Mouse (Mus musculus): ENCODE data around the gene Rflnb. TPM values are rescaled to one million over a fixed set of nuclear protein-coding genes. Genes with fewer than 3 reads are reported as not detected.

The Rflnb gene
- polyA plus RNA-seq, 1 experiment from 2014 or later = 14.4 TPM

GRCm38 (mm10) chr11:75978051-75978450 lies 49.5 kb downstream of the Rflnb start:
- Histone ChIP-seq H3K4me1 (no peaks in the 10 kb centered on the region), H3K36me3 (no peaks in the 10 kb centered on the region), H3K4me2 (replicated peaks) (no peak overlapping the region), H3K9me3 (no peaks in the 10 kb centered on the region), H3K9ac (replicated peaks) (no peak overlapping the region), H3K27me3 (no peaks in the 10 kb centered on the region), H3K27ac (replicated peaks) (no peak overlapping the region), H3K4me3 (no peak overlapping the region)
- whole genome bisulfite sequencing = 77% methylated on average over 6 of the region's 6 CpGs
- no peak for ATAC-seq (ENCODE audit: low FRiP score, low read depth)

- no peak overlapping the region for H3K4me2 ChIP-seq (replicated peaks)
- H3K9ac ChIP-seq (replicated peaks) = no peak overlapping the region
- no peaks in the 10 kb centered on the region for H3K4me1 ChIP-seq
- H3K27ac ChIP-seq (replicated peaks) = no peak overlapping the region
- H3K4me3 ChIP-seq = no peak overlapping the region
- H3K9me3 ChIP-seq = no peaks in the 10 kb centered on the region
- ATAC-seq (ENCODE audit: low FRiP score, low read depth) = no peak
- 75% methylated on average over 8 of the region's 8 CpGs for WGBS
- no peaks in the 10 kb centered on the region for H3K27me3 ChIP-seq
- H3K36me3 ChIP-seq = no peaks in the 10 kb centered on the region
These were observed 50.8 kb downstream of the Rflnb start for GRCm38 (mm10) chr11:75976748-75977147.

DNA sequence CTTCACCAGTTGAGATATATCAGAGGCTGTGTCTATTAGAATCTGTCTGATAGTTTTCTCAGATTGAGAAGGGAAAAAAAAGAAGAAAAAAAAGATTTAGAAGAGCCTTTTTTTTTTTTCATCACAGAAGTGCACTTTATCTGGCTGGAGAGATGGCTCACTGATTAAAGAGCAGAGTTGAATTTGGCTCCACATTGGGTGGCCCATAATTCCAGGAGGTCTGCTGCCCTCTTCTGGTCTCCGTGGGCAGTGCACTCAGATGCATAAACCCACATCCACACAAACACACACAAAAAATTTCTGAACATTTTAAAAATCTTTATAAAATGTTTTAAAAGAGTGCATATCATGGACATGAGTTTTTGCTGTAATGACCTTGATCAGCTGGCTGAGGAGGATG lies 53.6 kb downstream of the Rflnb start:
- H3K36me3 ChIP-seq = no peaks in the 10 kb centered on the region
- H3K4me2 ChIP-seq (replicated peaks) = no peak overlapping the region
- no peaks in the 10 kb centered on the region for H3K9me3 ChIP-seq
- H3K27ac ChIP-seq (replicated peaks) = no peak overlapping the region
- no peak overlapping the region for H3K4me3 ChIP-seq
- H3K4me1 ChIP-seq = no peaks in the 10 kb centered on the region
- WGBS = 97% methylated on average over 1 of the region's 1 CpGs
- ATAC-seq (ENCODE audit: low FRiP score, low read depth) = no peak
- no peak overlapping the region for H3K9ac ChIP-seq (replicated peaks)
- H3K27me3 ChIP-seq = peaks cover 7% of the 10 kb centered on the region

DNA sequence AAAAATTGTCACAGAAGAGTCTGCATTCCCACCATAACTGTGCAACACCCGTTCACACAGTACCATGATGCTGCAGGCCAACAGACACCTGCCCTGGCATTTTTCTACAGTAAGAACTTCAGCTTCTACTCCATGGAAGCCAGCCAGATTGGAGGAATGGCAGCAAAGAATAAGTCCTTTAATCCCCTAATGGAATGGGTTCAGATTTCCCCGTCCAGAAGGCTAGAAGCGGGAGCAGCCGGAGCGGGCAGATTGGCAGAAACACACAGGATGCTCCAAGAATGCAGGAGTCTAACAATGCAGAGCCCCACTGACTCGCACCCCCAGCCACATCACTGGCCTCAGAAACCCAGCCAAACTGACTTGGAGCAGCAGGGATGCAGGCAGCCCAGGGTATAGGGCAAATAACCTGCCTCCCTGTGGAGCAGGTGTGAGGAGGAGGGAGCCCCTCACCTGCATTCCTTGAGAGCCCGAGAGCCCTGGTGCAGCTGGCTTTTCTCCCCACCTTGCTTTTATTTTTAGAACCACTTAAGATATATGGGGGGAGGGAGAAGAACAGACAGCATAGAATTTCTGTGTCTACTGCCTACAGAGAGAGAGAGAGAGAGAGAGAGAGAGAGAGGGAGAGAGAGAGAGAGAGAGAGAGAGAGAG lies 54.5 kb downstream of the Rflnb start:
- Histone ChIP-seq H3K4me2 (replicated peaks) (no peak overlapping the region), H3K4me3 (no peak overlapping the region), H3K36me3 (no peaks in the 10 kb centered on the region), H3K9me3 (no peaks in the 10 kb centered on the region), H3K9ac (replicated peaks) (no peak overlapping the region), H3K4me1 (no peaks in the 10 kb centered on the region), H3K27ac (replicated peaks) (no peak overlapping the region), H3K27me3 (peaks cover 16% of the 10 kb centered on the region)
- 25% methylated on average over 7 of the region's 7 CpGs for WGBS
- no peak for ATAC-seq (ENCODE audit: low FRiP score, low read depth)

- no peak overlapping the region for H3K4me2 ChIP-seq (replicated peaks)
- H3K4me3 ChIP-seq = no peak overlapping the region
- H3K4me1 ChIP-seq = peaks cover 3% of the 10 kb centered on the region; the same call in 1 of the 2 replicates
- peaks cover 24% of the 10 kb centered on the region for H3K27me3 ChIP-seq
- H3K36me3 ChIP-seq = no peaks in the 10 kb centered on the region
- H3K9ac ChIP-seq (replicated peaks) = no peak overlapping the region
- no peaks in the 10 kb centered on the region for H3K9me3 ChIP-seq
- WGBS = 91% methylated on average over 3 of the region's 3 CpGs
- no peak for ATAC-seq (ENCODE audit: low FRiP score, low read depth)
- no peak overlapping the region for H3K27ac ChIP-seq (replicated peaks)
These were observed 55.4 kb downstream of the Rflnb start for GRCm38 (mm10) chr11:75972188-75972587.

DNA sequence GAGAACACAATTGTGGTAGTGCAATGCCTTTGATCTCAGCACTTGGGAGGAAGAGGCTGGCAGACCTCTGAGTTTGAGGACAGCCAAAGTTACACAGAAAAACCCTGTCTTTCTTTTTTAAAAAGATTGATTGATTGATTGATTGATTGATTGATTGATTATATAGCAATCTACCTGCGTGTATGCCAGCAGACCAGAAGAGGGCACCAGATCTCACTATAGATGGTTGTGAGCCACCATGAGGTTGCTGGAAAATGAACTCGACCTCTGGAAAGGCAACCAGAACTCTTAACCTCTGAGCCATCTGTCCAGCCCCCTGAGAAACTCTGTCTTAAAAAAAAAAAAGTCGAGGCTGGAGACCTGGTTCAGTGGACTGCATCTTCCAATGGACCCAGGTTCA lies 57.0 kb downstream of the Rflnb start:
- Histone ChIP-seq H3K4me1 (peaks cover 15% of the 10 kb centered on the region), H3K27ac (replicated peaks) (no peak overlapping the region), H3K27me3 (peaks cover 40% of the 10 kb centered on the region), H3K4me3 (no peak overlapping the region), H3K4me2 (replicated peaks) (no peak overlapping the region), H3K9me3 (no peaks in the 10 kb centered on the region), H3K36me3 (no peaks in the 10 kb centered on the region), H3K9ac (replicated peaks) (no peak overlapping the region)
- WGBS = 23% methylated on average over 3 of the region's 3 CpGs
- no peak for ATAC-seq (ENCODE audit: low FRiP score, low read depth)

Other genes starting within 250 kb of the Rflnb start
- 0.50 and 0.59 TPM in 2 replicates for gene Doc2b, start 231.7 kb downstream of the Rflnb start, polyA plus RNA-seq (2016; fragmentation: Nextera tagmentation; extraction: Ambion mirVana)
- gene Rph3al, start 89.4 kb downstream of the Rflnb start, polyA plus RNA-seq (2016; fragmentation: Nextera tagmentation; extraction: Ambion mirVana) = 0.84 and 0.93 TPM in 2 replicates
- gene 1700016K19Rik, start 27.9 kb downstream of the Rflnb start, polyA plus RNA-seq (2016; fragmentation: Nextera tagmentation; extraction: Ambion mirVana) = 0.40 and 1.1 TPM in 2 replicates
- gene Vps53, start 151.9 kb upstream of the Rflnb start, polyA plus RNA-seq (2016; fragmentation: Nextera tagmentation; extraction: Ambion mirVana) = 49.7 and 52.8 TPM in 2 replicates
- 23.7 and 25.4 TPM in 2 replicates for gene Fam57a, start 151.9 kb upstream of the Rflnb start, polyA plus RNA-seq (2016; fragmentation: Nextera tagmentation; extraction: Ambion mirVana)
- 0.88 TPM in 1 of 2 replicates, not detected in the other for gene Dbil5, start 189.8 kb upstream of the Rflnb start, polyA plus RNA-seq (2016; fragmentation: Nextera tagmentation; extraction: Ambion mirVana)
- gene Gemin4, start 189.9 kb upstream of the Rflnb start, polyA plus RNA-seq (2016; fragmentation: Nextera tagmentation; extraction: Ambion mirVana) = 26.2 and 33.1 TPM in 2 replicates
- 16.4 and 17.7 TPM in 2 replicates for gene Mrm3, start 215.9 kb upstream of the Rflnb start, polyA plus RNA-seq (2016; fragmentation: Nextera tagmentation; extraction: Ambion mirVana)
- gene Glod4, start 215.9 kb upstream of the Rflnb start, polyA plus RNA-seq (2016; fragmentation: Nextera tagmentation; extraction: Ambion mirVana) = 113 and 116 TPM in 2 replicates